Mouse (Mus musculus) limb, embryonic 14.5 days (tissue): ENCODE data around the gene Adrb1. TPM values are rescaled to one million over a fixed set of nuclear protein-coding genes. Genes with fewer than 3 reads are reported as not detected.
"Not testable (repeated sequence)": the region's sequence is repeated elsewhere in the genome, so short reads cannot be mapped to it uniquely, and the experiment has no call there.

Source experiments
- ATAC-seq: fragments of 200-750 bp; cut with Nextera tagmentation; 2 replicates; pipeline ENCODE4 v1.8.0; 2017; ENCODE audit warnings: low read depth, moderate number of reproducible peaks, moderate TSS enrichment; ENCODE audit not compliant: low FRiP score
- DNase-seq: peaks from one replicate; pipeline ENCODE4 v3.0.0-alpha.2; 2015; ENCODE audit warnings: low spot score
- H3K27ac ChIP-seq: fragments of 300-500 bp; sonication (generic); replicated peaks from 2 replicates; pipeline ENCODE4 v1.5.1; 2014; ENCODE audit warnings: low read depth, mild to moderate bottlenecking, low read length, moderate library complexity, mixed read lengths
- H3K27me3 ChIP-seq: fragments of 300-500 bp; sonication (generic); 2 replicates; pipeline ENCODE4 v1.6.1; 2014; ENCODE audit warnings: low read length, mixed read lengths; ENCODE audit not compliant: control insufficient read depth, insufficient read depth
- H3K36me3 ChIP-seq: fragments of 300-500 bp; sonication (generic); 2 replicates; pipeline ENCODE4 v1.6.1; 2014; ENCODE audit warnings: mild to moderate bottlenecking, low read length, moderate library complexity, mixed read lengths; ENCODE audit not compliant: control insufficient read depth, insufficient read depth
- H3K4me1 ChIP-seq: fragments of 300-500 bp; sonication (generic); 2 replicates; pipeline ENCODE4 v1.6.1; 2014; ENCODE audit warnings: antibody characterized with exemption, low read length, mixed read lengths; ENCODE audit not compliant: control insufficient read depth, insufficient read depth
- H3K4me2 ChIP-seq: fragments of 300-500 bp; sonication (generic); replicated peaks from 2 replicates; pipeline ENCODE4 v1.6.1; 2014; ENCODE audit warnings: low read depth, mild to moderate bottlenecking, low read length, moderate library complexity; ENCODE audit not compliant: severe bottlenecking
- H3K4me3 ChIP-seq: fragments of 300-500 bp; sonication (generic); replicated peaks from 2 replicates; pipeline ENCODE4 v1.5.1; 2014; ENCODE audit warnings: low read length
- H3K9ac ChIP-seq: fragments of 300-500 bp; sonication (generic); 2 replicates; pipeline ENCODE4 v1.6.1; 2014; ENCODE audit warnings: mild to moderate bottlenecking, low read depth, low read length, moderate library complexity; ENCODE audit not compliant: severe bottlenecking
- H3K9me3 ChIP-seq: fragments of 300-500 bp; sonication (generic); 2 replicates; pipeline ENCODE4 v1.6.1; 2016; ENCODE audit warnings: low read length; ENCODE audit not compliant: control insufficient read depth
- POLR2A ChIP-seq: fragments of 200-500 bp; IDR thresholded peaks from 2 replicates; pipeline ENCODE4 v1.8.0; 2012; ENCODE audit warnings: inconsistent platforms, mild to moderate bottlenecking, moderate library complexity, borderline replicate concordance; ENCODE audit not compliant: insufficient read depth, insufficient read length; ENCODE audit errors: extremely low read depth
- WGBS: fragments of 180-500 bp; shearing (Covaris S2); extraction: QIAGEN DNeasy Blood & Tissue Kit; methylation state at CpG from one replicate; pipeline ENCODE4 v1.1.7; 2014; 5-methylcytosine and 5-hydroxymethylcytosine counted together
- polyA plus RNA-seq, 2 experiments: library from polyadenylated mRNA; depleted of rRNA in 1 of 2; stranded (reverse) in 1 of 2; unstranded in 1 of 2; fragments of >200 nt; fragmentation: Nextera tagmentation in 1 of 2; extraction: Ambion mirVana in 1 of 2; gene quantifications; 2 replicates each; pipeline versions ENCODE4 v1.2.1 to v1.2.3; 2012 to 2014

Adrb1 gene
- polyA plus RNA-seq, 2 experiments, result 1.3 to 1.7 TPM

GRCm38 (mm10) chr19:56750709-56751108 is 28.7 kb downstream of the Adrb1 start:
- no peaks in the 10 kb centered on the region for H3K27me3 ChIP-seq
- no peaks in the 10 kb centered on the region for H3K4me1 ChIP-seq
- H3K9ac ChIP-seq, result no peak overlapping the region
- H3K36me3 ChIP-seq, result no peaks in the 10 kb centered on the region
- no peak for ATAC-seq
- 45% methylated on average over 4 of the region's 4 CpGs for WGBS
- H3K4me2 ChIP-seq, result no peak overlapping the region
- TF ChIP-seq POLR2A, result no peak
- no peak overlapping the region for H3K4me3 ChIP-seq
- no peaks in the 10 kb centered on the region for H3K9me3 ChIP-seq
- DNase-seq, result no peak
- H3K27ac ChIP-seq, result no peak overlapping the region

GRCm38 (mm10) chr19:56754456-56754855 is 32.5 kb downstream of the Adrb1 start:
- H3K4me1 ChIP-seq, H3K27me3 ChIP-seq, H3K9ac ChIP-seq, H3K27ac ChIP-seq, H3K4me3 ChIP-seq, H3K4me2 ChIP-seq, DNase-seq, ATAC-seq, H3K9me3 ChIP-seq, H3K36me3 ChIP-seq: not testable (repeated sequence)
- WGBS, result 94% methylated on average over 2 of the region's 2 CpGs

- H3K9me3 ChIP-seq, result no peaks in the 10 kb centered on the region
- no peaks in the 10 kb centered on the region for H3K27me3 ChIP-seq
- 81% methylated on average over 10 of the region's 10 CpGs for WGBS
- no peak for ATAC-seq
- no peak overlapping the region for H3K27ac ChIP-seq
- no peak for DNase-seq
- H3K4me3 ChIP-seq, result no peak overlapping the region
- no peak overlapping the region for H3K9ac ChIP-seq
- H3K4me2 ChIP-seq, result no peak overlapping the region
- no peaks in the 10 kb centered on the region for H3K36me3 ChIP-seq
- no peaks in the 10 kb centered on the region for H3K4me1 ChIP-seq
- no peak for TF ChIP-seq POLR2A
Observed at GRCm38 (mm10) chr19:56756412-56756811, 34.4 kb downstream of the Adrb1 start.

GRCm38 (mm10) chr19:56758311-56758710 is 36.3 kb downstream of the Adrb1 start:
- WGBS, result 90% methylated on average over 2 of the region's 2 CpGs
- Histone ChIP-seq H3K4me1 (no peaks in the 10 kb centered on the region), H3K27ac (no peak overlapping the region), H3K27me3 (no peaks in the 10 kb centered on the region), H3K9me3 (no peaks in the 10 kb centered on the region), H3K36me3 (no peaks in the 10 kb centered on the region), H3K9ac (no peak overlapping the region), H3K4me2 (no peak overlapping the region), H3K4me3 (no peak overlapping the region)
- TF ChIP-seq POLR2A, result no peak
- ATAC-seq (no peak), DNase-seq (no peak)

- H3K4me1 ChIP-seq, result no peaks in the 10 kb centered on the region
- ATAC-seq (no peak), DNase-seq (no peak)
- no peak for TF ChIP-seq POLR2A
- no peak overlapping the region for H3K4me2 ChIP-seq
- H3K4me3 ChIP-seq, result no peak overlapping the region
- 83% methylated on average over 4 of the region's 4 CpGs for WGBS
- no peaks in the 10 kb centered on the region for H3K9me3 ChIP-seq
- H3K27me3 ChIP-seq, result no peaks in the 10 kb centered on the region
- H3K9ac ChIP-seq, result no peak overlapping the region
- no peaks in the 10 kb centered on the region for H3K36me3 ChIP-seq
- no peak overlapping the region for H3K27ac ChIP-seq
Observed at GRCm38 (mm10) chr19:56759740-56760139, 37.7 kb downstream of the Adrb1 start.

GRCm38 (mm10) chr19:56760306-56760940 is 38.4 kb downstream of the Adrb1 start:
- Histone ChIP-seq H3K4me1 (no peaks in the 10 kb centered on the region), H3K27me3 (no peaks in the 10 kb centered on the region), H3K4me3 (no peak overlapping the region), H3K27ac (no peak overlapping the region), H3K9me3 (no peaks in the 10 kb centered on the region), H3K36me3 (no peaks in the 10 kb centered on the region), H3K4me2 (no peak overlapping the region), H3K9ac (no peak overlapping the region)
- no peak for TF ChIP-seq POLR2A
- DNase-seq (no peak), ATAC-seq (no peak)
- WGBS, result 87% methylated on average over 8 of the region's 8 CpGs
